Mouse (Mus musculus) G1E (cell line): ENCODE data around the gene Tjp3. TPM values are rescaled to one million over a fixed set of nuclear protein-coding genes. Genes with fewer than 3 reads are reported as not detected.
"Not testable (repeated sequence)": the region's sequence is repeated elsewhere in the genome, so short reads cannot be mapped to it uniquely, and the experiment has no call there.

Experiments used
- ATAC-seq: 2 replicates; pipeline ENCODE4 v1.8.0; 2016; ENCODE audit warnings: mild to moderate bottlenecking; ENCODE audit not compliant: insufficient number of reproducible peaks, poor library complexity, low FRiP score, severe bottlenecking; ENCODE audit errors: extremely low read depth
- DNase-seq: peaks from one replicate; pipeline ENCODE4 v3.0.0; 2012; ENCODE audit warnings: low spot score
- H3K27me3 ChIP-seq: 2 replicates; pipeline ENCODE4 v1.6.1; 2012; ENCODE audit warnings: mild to moderate bottlenecking, low read length, inconsistent platforms; ENCODE audit not compliant: insufficient read depth
- H3K36me3 ChIP-seq: replicated peaks from 2 replicates; pipeline ENCODE3; 2012; ENCODE audit warnings: mild to moderate bottlenecking, inconsistent platforms
- H3K4me1 ChIP-seq: 2 replicates; pipeline ENCODE4 v1.6.1; 2012; ENCODE audit warnings: low read depth, low read length, inconsistent platforms, mixed read lengths; ENCODE audit not compliant: insufficient read depth
- H3K4me3 ChIP-seq: 2 replicates; pipeline ENCODE4 v1.5.1; 2012; ENCODE audit warnings: low read depth, mild to moderate bottlenecking, inconsistent platforms, low read length, moderate library complexity, mixed read lengths
- H3K9me3 ChIP-seq: replicated peaks from 2 replicates; pipeline ENCODE4 v1.6.1; 2012; ENCODE audit warnings: inconsistent platforms
- CTCF ChIP-seq: IDR thresholded peaks from 2 replicates; pipeline ENCODE4 v1.5.1; 2012; ENCODE audit warnings: low read depth, low read length, inconsistent platforms, mixed read lengths
- GATA1 ChIP-seq: IDR thresholded peaks from 2 replicates; pipeline ENCODE4 v1.6.1; 2012; ENCODE audit warnings: borderline replicate concordance, low read length, inconsistent platforms, mixed read lengths
- GATA2 ChIP-seq: IDR thresholded peaks from 2 replicates; pipeline ENCODE4 v1.6.1; 2012; ENCODE audit warnings: low read depth, low read length, inconsistent platforms, borderline replicate concordance
- POLR2AphosphoS5 ChIP-seq: IDR thresholded peaks from 2 replicates; pipeline ENCODE4 v1.6.1; 2012; ENCODE audit warnings: low read depth, low read length, inconsistent platforms; ENCODE audit not compliant: insufficient replicate concordance
- TAL1 ChIP-seq: conservative IDR thresholded peaks from 2 replicates; pipeline ENCODE4 v1.6.1; 2012; ENCODE audit warnings: low read depth, low read length, inconsistent platforms, mixed read lengths
- polyA plus RNA-seq: library from polyadenylated mRNA; stranded (reverse); fragments of >175 nt; gene quantifications from 2 replicates; pipeline ENCODE4 v1.2.3, GENCODE M21; 2012
- total RNA-seq, 2 experiments: library from RNA; stranded (forward) in 1 of 2; stranded (reverse) in 1 of 2; fragments of 200-1000 nt in 1 of 2; fragments of >200 nt in 1 of 2; fragmentation: Nextera tagmentation in 1 of 2; gene quantifications; 2 replicates each; pipeline ENCODE4 v1.2.3; 2014 to 2017

The Tjp3 gene
- total and polyA plus RNA-seq, 3 experiments: 1.4 to 1.8 TPM; not detected in 1

GRCm38 (mm10) chr10:81232580-81233225, 58.7 kb downstream of the Tjp3 start, which contains the start of gene Zfr2:
Gene Zfr2 (plus strand): TSS chr10:81233155.
- no peaks in the 10 kb centered on the region for H3K9me3 ChIP-seq
- DNase-seq (peak; percentile 97), ATAC-seq (peak; percentile 90)
- peaks cover 36% of the 10 kb centered on the region for H3K27me3 ChIP-seq
- H3K4me1 ChIP-seq: peaks cover 27% of the 10 kb centered on the region
- peaks cover 14% of the 10 kb centered on the region for H3K36me3 ChIP-seq
- TF ChIP-seq GATA2: no peak
- no peak for TF ChIP-seq TAL1
- no peak for TF ChIP-seq POLR2AphosphoS5
- peak within 1 kb of the TSS; percentile 79 for H3K4me3 ChIP-seq

GRCm38 (mm10) chr10:81231436-81231835, 59.9 kb downstream of the Tjp3 start:
- peaks cover 38% of the 10 kb centered on the region for H3K27me3 ChIP-seq
- H3K4me3 ChIP-seq: no peak overlapping the region
- H3K9me3 ChIP-seq: no peaks in the 10 kb centered on the region
- peaks cover 14% of the 10 kb centered on the region for H3K36me3 ChIP-seq
- H3K4me1 ChIP-seq: peaks cover 21% of the 10 kb centered on the region
- DNase-seq: no peak
- ATAC-seq: no peak
- TF ChIP-seq CTCF (no peak), POLR2AphosphoS5 (no peak), TAL1 (no peak), GATA2 (no peak), GATA1 (no peak)

DNA sequence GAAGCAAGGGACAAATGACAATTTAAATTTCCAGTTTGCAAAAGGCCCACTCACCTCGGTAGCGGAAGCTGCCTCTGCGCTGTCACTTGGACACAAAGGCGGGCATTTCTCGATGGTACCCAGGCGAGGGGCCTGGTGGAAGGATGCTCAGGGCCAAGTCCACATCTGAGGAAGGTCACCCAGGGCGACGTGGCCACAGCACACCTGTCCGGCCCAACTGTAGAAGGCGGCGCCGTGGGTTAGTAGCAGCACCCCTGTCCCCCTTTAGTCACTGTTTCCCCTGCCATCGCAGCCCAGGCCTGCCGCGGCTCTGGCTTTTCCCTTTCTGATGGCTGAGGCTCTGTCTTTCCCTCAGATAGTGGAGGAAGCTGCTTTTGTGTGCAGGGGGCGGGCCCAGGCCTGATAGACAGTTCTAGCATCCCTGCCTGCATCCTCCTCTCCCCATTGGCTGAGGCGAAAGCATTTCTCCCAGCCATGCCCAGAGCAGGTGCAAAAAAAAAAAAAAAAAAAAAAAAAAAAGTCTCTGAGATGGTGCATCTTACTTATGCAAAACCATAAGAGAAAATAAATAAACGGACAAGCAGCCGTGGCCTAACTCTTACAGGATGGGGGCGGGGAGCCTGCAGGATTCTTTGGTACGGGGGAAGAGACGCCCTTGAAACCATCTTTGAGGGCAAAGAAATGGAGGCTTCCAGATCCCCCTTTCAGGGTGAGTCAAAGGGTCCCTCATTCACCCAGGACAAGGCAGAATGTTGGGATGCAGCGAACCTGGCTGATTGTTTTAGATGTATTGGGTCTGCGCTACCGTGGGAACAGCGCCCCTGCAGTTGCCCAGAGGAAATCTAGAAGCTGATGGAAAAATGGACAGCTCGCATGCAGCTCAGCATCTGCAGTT, 60.7 kb downstream of the Tjp3 start, which contains the start of gene Atcay:
Gene Atcay, minus strand, starts transcription at position 396 of the 895 bp plus-strand sequence.
- H3K27me3 ChIP-seq: peaks cover 37% of the 10 kb centered on the region
- no peaks in the 10 kb centered on the region for H3K9me3 ChIP-seq
- peaks cover 11% of the 10 kb centered on the region for H3K36me3 ChIP-seq
- TF ChIP-seq GATA2: no peak
- no peak for TF ChIP-seq TAL1
- no peak for TF ChIP-seq GATA1
- no peak for TF ChIP-seq POLR2AphosphoS5
- no peak for TF ChIP-seq CTCF
- peaks cover 21% of the 10 kb centered on the region for H3K4me1 ChIP-seq
- ATAC-seq (no peak), DNase-seq (no peak)
- H3K4me3 ChIP-seq: no peak within 1 kb of the TSS

DNA sequence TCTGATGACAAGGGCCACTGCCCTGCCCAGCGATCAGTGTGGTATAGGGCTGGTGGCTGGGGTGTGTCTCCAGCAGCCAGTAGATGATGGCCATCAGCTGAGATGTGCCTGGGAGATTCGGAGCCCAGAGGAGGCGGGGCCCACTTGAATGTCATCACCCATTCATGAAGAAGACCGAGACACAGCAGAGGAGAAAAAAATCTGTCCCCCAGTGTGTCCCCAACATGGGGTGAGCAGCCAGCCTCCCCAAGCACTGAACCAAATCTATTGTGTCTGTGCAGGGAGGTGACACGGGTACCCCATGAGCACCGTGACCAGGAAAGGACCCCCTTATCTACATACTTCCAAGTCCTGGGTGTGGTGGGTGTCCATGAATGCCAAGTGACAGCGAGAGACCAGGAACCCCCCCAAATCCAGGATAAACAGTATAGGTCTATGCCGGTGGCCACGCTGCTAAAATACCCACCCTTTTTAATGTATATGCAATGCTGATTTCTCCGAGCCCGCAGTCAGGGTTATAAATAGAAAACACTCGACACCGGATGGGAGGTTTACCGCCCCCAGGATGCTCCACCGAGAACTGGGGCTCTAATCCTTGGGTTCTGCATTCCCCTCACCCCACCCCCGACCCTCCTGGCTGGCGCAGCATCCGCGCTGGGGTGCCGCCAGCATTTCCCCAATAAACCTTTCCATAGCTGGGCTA, 61.5 kb downstream of the Tjp3 start:
- H3K4me3 ChIP-seq: no peak overlapping the region
- H3K9me3 ChIP-seq: no peaks in the 10 kb centered on the region
- H3K4me1 ChIP-seq: peaks cover 21% of the 10 kb centered on the region
- ATAC-seq (no peak), DNase-seq (no peak)
- peaks cover 37% of the 10 kb centered on the region for H3K27me3 ChIP-seq
- TF ChIP-seq POLR2AphosphoS5: no peak
- TF ChIP-seq GATA1: no peak
- TF ChIP-seq GATA2: no peak
- no peak for TF ChIP-seq TAL1
- no peak for TF ChIP-seq CTCF
- peaks cover 4% of the 10 kb centered on the region for H3K36me3 ChIP-seq

DNA sequence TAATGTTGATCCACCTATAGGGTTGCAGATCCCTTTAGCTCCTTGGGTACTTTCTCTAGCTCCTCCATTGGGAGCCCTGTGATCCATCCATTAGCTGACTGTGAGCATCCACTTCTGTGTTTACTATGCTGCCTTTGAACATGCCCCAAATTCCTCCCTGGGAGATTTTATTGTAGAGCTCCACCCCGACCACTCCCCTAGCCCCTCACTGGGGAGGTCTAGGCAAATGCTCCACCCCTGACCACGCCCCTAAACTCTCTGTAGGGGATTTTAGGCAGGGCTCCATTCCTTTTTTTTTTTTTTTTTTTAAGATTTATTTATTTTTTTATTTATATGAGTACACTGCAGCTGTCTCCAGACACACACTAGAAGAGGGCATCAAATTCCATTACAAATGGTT, 67.7 kb downstream of the Tjp3 start:
- Histone ChIP-seq H3K4me1 (peaks cover 12% of the 10 kb centered on the region), H3K27me3 (peaks cover 31% of the 10 kb centered on the region)
- H3K4me3 ChIP-seq, DNase-seq, H3K9me3 ChIP-seq, ATAC-seq, H3K36me3 ChIP-seq: not testable (repeated sequence)

Other genes starting within 250 kb of the Tjp3 start
Only the 20 nearest of the 32 such genes appear.
- gene Dapk3, start 108.6 kb downstream of the Tjp3 start, total RNA-seq (2014; fragmentation: Nextera tagmentation): 34.2 and 43.3 TPM in 2 replicates
- 39.3 and 40.8 TPM in 2 replicates for gene Dapk3, start 108.6 kb downstream of the Tjp3 start, total RNA-seq (2017)
- 69.8 and 96.7 TPM in 2 replicates for gene Dapk3, start 108.6 kb downstream of the Tjp3 start, polyA plus RNA-seq
- not detected in 2 replicates for gene 4930442H23Rik, start 107.7 kb downstream of the Tjp3 start, total RNA-seq (2014; fragmentation: Nextera tagmentation)
- not detected in 2 replicates for gene 4930442H23Rik, start 107.7 kb downstream of the Tjp3 start, total RNA-seq (2017)
- gene 4930442H23Rik, start 107.7 kb downstream of the Tjp3 start, polyA plus RNA-seq: not detected in 2 replicates
- gene Nmrk2, start 89.5 kb downstream of the Tjp3 start, total RNA-seq (2014; fragmentation: Nextera tagmentation): not detected in 2 replicates
- not detected in 2 replicates for gene Nmrk2, start 89.5 kb downstream of the Tjp3 start, total RNA-seq (2017)
- gene Nmrk2, start 89.5 kb downstream of the Tjp3 start, polyA plus RNA-seq: not detected in 2 replicates
- not detected in 2 replicates for gene Atcay, start 60.7 kb downstream of the Tjp3 start, total RNA-seq (2014; fragmentation: Nextera tagmentation)
- gene Atcay, start 60.7 kb downstream of the Tjp3 start, total RNA-seq (2017): 0.06 and 0.11 TPM in 2 replicates
- gene Atcay, start 60.7 kb downstream of the Tjp3 start, polyA plus RNA-seq: not detected in 2 replicates
- gene Zfr2, start 58.4 kb downstream of the Tjp3 start, total RNA-seq (2014; fragmentation: Nextera tagmentation): 7.0 and 7.1 TPM in 2 replicates
- gene Zfr2, start 58.4 kb downstream of the Tjp3 start, total RNA-seq (2017): 2.6 and 3.2 TPM in 2 replicates
- gene Zfr2, start 58.4 kb downstream of the Tjp3 start, polyA plus RNA-seq: 1.8 and 1.9 TPM in 2 replicates
- not detected in 2 replicates for gene Matk, start 38.6 kb downstream of the Tjp3 start, total RNA-seq (2014; fragmentation: Nextera tagmentation)
- 0.05 and 0.06 TPM in 2 replicates for gene Matk, start 38.6 kb downstream of the Tjp3 start, total RNA-seq (2017)
- gene Matk, start 38.6 kb downstream of the Tjp3 start, polyA plus RNA-seq: 0.07 TPM in 1 of 2 replicates, not detected in the other
- gene Mrpl54, start 24.6 kb downstream of the Tjp3 start, total RNA-seq (2014; fragmentation: Nextera tagmentation): 75.6 and 78.6 TPM in 2 replicates
- 186 and 206 TPM in 2 replicates for gene Mrpl54, start 24.6 kb downstream of the Tjp3 start, total RNA-seq (2017)
- gene Mrpl54, start 24.6 kb downstream of the Tjp3 start, polyA plus RNA-seq: 612 and 631 TPM in 2 replicates
- gene Apba3, start 24.6 kb downstream of the Tjp3 start, total RNA-seq (2014; fragmentation: Nextera tagmentation): 36.2 and 44.6 TPM in 2 replicates
- gene Apba3, start 24.6 kb downstream of the Tjp3 start, total RNA-seq (2017): 27.9 and 38.9 TPM in 2 replicates
- gene Apba3, start 24.6 kb downstream of the Tjp3 start, polyA plus RNA-seq: 113 and 130 TPM in 2 replicates
- gene Pip5k1c, start 1.4 kb upstream of the Tjp3 start, total RNA-seq (2014; fragmentation: Nextera tagmentation): 58.0 and 62.2 TPM in 2 replicates
- 58.8 and 66.6 TPM in 2 replicates for gene Pip5k1c, start 1.4 kb upstream of the Tjp3 start, total RNA-seq (2017)
- gene Pip5k1c, start 1.4 kb upstream of the Tjp3 start, polyA plus RNA-seq: 266 and 331 TPM in 2 replicates
- 9.0 and 11.4 TPM in 2 replicates for gene Cactin, start 29.5 kb upstream of the Tjp3 start, total RNA-seq (2014; fragmentation: Nextera tagmentation)
- gene Cactin, start 29.5 kb upstream of the Tjp3 start, total RNA-seq (2017): 23.5 and 23.9 TPM in 2 replicates
- gene Cactin, start 29.5 kb upstream of the Tjp3 start, polyA plus RNA-seq: 77.9 and 80.5 TPM in 2 replicates
- gene Tbxa2r, start 37.1 kb upstream of the Tjp3 start, total RNA-seq (2014; fragmentation: Nextera tagmentation): not detected in 2 replicates
- 0.06 TPM in 1 of 2 replicates, not detected in the other for gene Tbxa2r, start 37.1 kb upstream of the Tjp3 start, total RNA-seq (2017)
- 0.06 TPM in 1 of 2 replicates, not detected in the other for gene Tbxa2r, start 37.1 kb upstream of the Tjp3 start, polyA plus RNA-seq
- gene Gipc3, start 51.7 kb upstream of the Tjp3 start, total RNA-seq (2014; fragmentation: Nextera tagmentation): not detected in 2 replicates
- gene Gipc3, start 51.7 kb upstream of the Tjp3 start, total RNA-seq (2017): 0.11 TPM in 1 of 2 replicates, not detected in the other
- gene Gipc3, start 51.7 kb upstream of the Tjp3 start, polyA plus RNA-seq: not detected in 2 replicates
- gene Hmg20b, start 58.9 kb upstream of the Tjp3 start, total RNA-seq (2014; fragmentation: Nextera tagmentation): 36.7 and 39.2 TPM in 2 replicates
- gene Hmg20b, start 58.9 kb upstream of the Tjp3 start, total RNA-seq (2017): 12.0 and 21.9 TPM in 2 replicates
- gene Hmg20b, start 58.9 kb upstream of the Tjp3 start, polyA plus RNA-seq: 142 and 193 TPM in 2 replicates
- 14.3 and 14.4 TPM in 2 replicates for gene Mfsd12, start 65.9 kb upstream of the Tjp3 start, total RNA-seq (2014; fragmentation: Nextera tagmentation)
- gene Mfsd12, start 65.9 kb upstream of the Tjp3 start, total RNA-seq (2017): 13.1 and 14.6 TPM in 2 replicates
- 46.7 and 48.2 TPM in 2 replicates for gene Mfsd12, start 65.9 kb upstream of the Tjp3 start, polyA plus RNA-seq
- gene 4930404N11Rik, start 74.2 kb upstream of the Tjp3 start, total RNA-seq (2014; fragmentation: Nextera tagmentation): 2.0 TPM in 1 of 2 replicates, not detected in the other
- gene 4930404N11Rik, start 74.2 kb upstream of the Tjp3 start, total RNA-seq (2017): 0.17 and 1.2 TPM in 2 replicates
- gene 4930404N11Rik, start 74.2 kb upstream of the Tjp3 start, polyA plus RNA-seq: 0.52 and 0.65 TPM in 2 replicates
- gene Fzr1, start 86.9 kb upstream of the Tjp3 start, total RNA-seq (2014; fragmentation: Nextera tagmentation): 29.7 and 65.2 TPM in 2 replicates
- gene Fzr1, start 86.9 kb upstream of the Tjp3 start, total RNA-seq (2017): 15.8 and 22.8 TPM in 2 replicates
- gene Fzr1, start 86.9 kb upstream of the Tjp3 start, polyA plus RNA-seq: 88.9 and 96.2 TPM in 2 replicates
- 9.6 and 11.9 TPM in 2 replicates for gene Dohh, start 92.8 kb upstream of the Tjp3 start, total RNA-seq (2014; fragmentation: Nextera tagmentation)
- gene Dohh, start 92.8 kb upstream of the Tjp3 start, total RNA-seq (2017): 60.4 and 69.7 TPM in 2 replicates
- 186 and 220 TPM in 2 replicates for gene Dohh, start 92.8 kb upstream of the Tjp3 start, polyA plus RNA-seq
- gene Gm48551, start 92.9 kb upstream of the Tjp3 start, total RNA-seq (2014; fragmentation: Nextera tagmentation): 1.1 TPM in 1 of 2 replicates, not detected in the other
- 2.6 and 4.1 TPM in 2 replicates for gene Gm48551, start 92.9 kb upstream of the Tjp3 start, total RNA-seq (2017)
- gene Gm48551, start 92.9 kb upstream of the Tjp3 start, polyA plus RNA-seq: 0.72 and 1.3 TPM in 2 replicates
- 1.2 and 3.1 TPM in 2 replicates for gene Gm48552, start 97.4 kb upstream of the Tjp3 start, total RNA-seq (2014; fragmentation: Nextera tagmentation)
- 0.38 and 0.93 TPM in 2 replicates for gene Gm48552, start 97.4 kb upstream of the Tjp3 start, total RNA-seq (2017)
- 7.2 and 7.4 TPM in 2 replicates for gene Gm48552, start 97.4 kb upstream of the Tjp3 start, polyA plus RNA-seq
- 6.5 and 13.8 TPM in 2 replicates for gene Smim24, start 101.5 kb upstream of the Tjp3 start, total RNA-seq (2014; fragmentation: Nextera tagmentation)
- gene Smim24, start 101.5 kb upstream of the Tjp3 start, total RNA-seq (2017): 1.9 and 3.5 TPM in 2 replicates
- gene Smim24, start 101.5 kb upstream of the Tjp3 start, polyA plus RNA-seq: 1.6 and 1.8 TPM in 2 replicates